ENCODE assay signal across 8 mouse cellular contexts in the genomic region with DNA sequence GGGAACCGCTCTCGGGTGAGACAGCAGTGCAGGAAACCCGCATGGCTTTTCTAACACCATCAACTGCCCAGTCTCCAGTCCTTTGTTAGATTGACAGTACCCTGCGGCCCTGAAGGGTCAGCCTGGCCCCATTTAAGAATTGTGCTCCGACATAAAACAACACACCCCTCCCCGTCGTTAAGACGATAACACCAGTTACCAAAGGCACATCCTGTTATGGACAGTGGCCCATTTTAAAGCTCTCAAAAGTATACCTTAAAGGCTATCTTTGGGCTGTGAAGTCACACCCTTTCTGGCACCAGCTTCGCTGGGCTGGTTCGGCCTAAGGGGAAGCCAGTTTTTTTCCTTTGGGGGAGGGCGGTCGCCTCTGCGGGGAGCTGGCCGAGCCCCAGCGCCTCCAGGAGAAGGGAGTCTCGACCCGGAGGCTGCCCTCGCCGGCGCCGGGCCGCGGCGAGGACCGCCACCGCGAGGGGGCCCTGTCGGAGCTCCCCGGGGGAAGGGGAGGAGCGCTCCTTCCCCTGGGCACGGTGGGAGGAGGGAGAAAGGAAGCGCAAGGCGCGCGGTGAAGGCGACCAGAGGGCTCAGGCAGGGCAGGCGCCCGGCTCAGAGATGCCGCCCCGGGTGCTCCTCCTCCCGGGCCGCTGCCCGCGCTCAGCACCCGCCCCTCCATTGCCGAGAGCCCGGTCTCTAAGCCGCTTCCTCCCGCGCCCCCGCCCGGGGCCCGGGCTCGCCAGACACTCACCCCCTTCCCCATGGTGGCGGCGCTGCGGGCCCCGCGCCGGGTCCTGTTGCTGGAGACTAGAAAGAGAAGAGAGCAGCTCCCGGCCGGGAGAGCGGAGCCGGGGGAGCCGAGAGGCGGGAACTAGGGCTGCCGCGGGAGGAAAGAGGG. TPM values are rescaled to one million over a fixed set of nuclear protein-coding genes. Genes with fewer than 3 reads are reported as not detected.
A peak's percentile ranks its signal among the peaks of the same experiment; 100 is the strongest.
DNase-seq lines count a peak whose midpoint lies in the region; ATAC-seq and TF ChIP-seq lines count a peak whose summit lies in the region.

No protein-coding gene starts in this region.

- peak; percentile 65 for DNase-seq in left cerebral cortex, adult 11 months (ENCODE audit: low spot score)
- DNase-seq in left cerebral cortex, postnatal 36 days (ENCODE audit: low spot score in 2 of 2), result no peak
- DNase-seq in embryo, embryonic 9.5 days (ENCODE audit: extremely low spot score), result peak; percentile 86
- peak; percentile 79 for DNase-seq in kidney, adult 11 months
- peak; percentile 74 for DNase-seq in midbrain, postnatal 0 days (ENCODE audit: low spot score)
- peak; percentile 81 for DNase-seq in spleen, postnatal 36 days (ENCODE audit: low spot score in 2 of 2)

- H3K36me3 ChIP-seq in limb, embryonic 15.5 days, result no peaks in the 10 kb centered on the region
- no peaks in the 10 kb centered on the region for H3K36me3 ChIP-seq in midbrain, postnatal 0 days (ENCODE audit: insufficient read depth, low read length)

- peak; percentile 66 for TF ChIP-seq CTCF in midbrain, postnatal 0 days (IDR thresholded peaks at IDR 0.05)

- no peaks in the 10 kb centered on the region for H3K27me3 ChIP-seq in limb, embryonic 15.5 days
- H3K27me3 ChIP-seq in midbrain, postnatal 0 days (ENCODE audit: insufficient read depth, low read length), result no peaks in the 10 kb centered on the region

- ATAC-seq in granulocyte monocyte progenitor cell, adult 5-6 weeks (replicated peaks; ENCODE audit: poor library complexity, severe bottlenecking), result peak; percentile 60
- ATAC-seq in limb, embryonic 15.5 days (ENCODE audit: insufficient number of reproducible peaks, low FRiP score, low TSS enrichment, low read depth), result peak; percentile 65
- peak; percentile 73 for ATAC-seq in midbrain, postnatal 0 days (ENCODE audit: low FRiP score)

- intact Hi-C loops in left cerebral cortex, postnatal 36 days (cut with DNase I), result loop anchor here (2.0 to 5.0 kb wide), 2 partner anchors 31 to 97 kb away; no protein-coding TSS in a partner anchor

- H3K27ac ChIP-seq in limb, embryonic 15.5 days, result peak overlapping the region; percentile 97
- peak overlapping the region; percentile 97 for H3K27ac ChIP-seq in midbrain, postnatal 0 days (ENCODE audit: low read depth, low read length)

- peak overlapping the region; percentile 92 for H3K4me3 ChIP-seq in limb, embryonic 15.5 days
- peak overlapping the region; percentile 96 for H3K4me3 ChIP-seq in midbrain, postnatal 0 days (ENCODE audit: low read depth, low read length)

- H3K4me2 ChIP-seq in limb, embryonic 15.5 days, result peak overlapping the region; percentile 89
- peak overlapping the region; percentile 83 for H3K4me2 ChIP-seq in midbrain, postnatal 0 days (ENCODE audit: low read depth, low read length, poor library complexity, severe bottlenecking)

- H3K9ac ChIP-seq in limb, embryonic 15.5 days, result peak overlapping the region; percentile 95
- peak overlapping the region; percentile 98 for H3K9ac ChIP-seq in midbrain, postnatal 0 days (replicated peaks; ENCODE audit: low read length, poor library complexity, severe bottlenecking)

- no peaks in the 10 kb centered on the region for H3K9me3 ChIP-seq in limb, embryonic 15.5 days
- H3K9me3 ChIP-seq in midbrain, postnatal 0 days (ENCODE audit: low read length), result no peaks in the 10 kb centered on the region

- under 1% methylated on average over 53 of the region's 68 CpGs for whole genome bisulfite sequencing in limb, embryonic 15.5 days
- WGBS in midbrain, postnatal 0 days, result 1% methylated on average over 38 of the region's 68 CpGs

- H3K4me1 ChIP-seq in limb, embryonic 15.5 days, result peaks cover 49% of the 10 kb centered on the region
- H3K4me1 ChIP-seq in midbrain, postnatal 0 days (ENCODE audit: insufficient read depth, low read length), result peaks cover 21% of the 10 kb centered on the region

RNA-seq across cellular contexts. Expression of a gene that starts 0.6 kb away (rescaled TPM):
- 1,000 to 10,000 TPM; 1,016 to 1,239 TPM for total RNA-seq in left cerebral cortex, postnatal 36 days (2021)
- 82.1 and 82.6 TPM in 2 replicates for total RNA-seq in granulocyte monocyte progenitor cell, adult 5-6 weeks (2014; fragmentation: Nextera tagmentation)
- total RNA-seq in granulocyte monocyte progenitor cell, adult 5-6 weeks (2017), result 118 and 122 TPM in 2 replicates
- 63.5 and 78.0 TPM in 2 replicates for polyA plus RNA-seq in limb, embryonic 15.5 days (2015; fragmentation: Nextera tagmentation; extraction: Ambion mirVana)
- 211 and 235 TPM in 2 replicates for total RNA-seq in midbrain, postnatal 0 days (2014; rRNA removed)
- 54.7 and 56.7 TPM in 2 replicates for polyA plus RNA-seq in midbrain, postnatal 0 days (2015; fragmentation: Nextera tagmentation; extraction: Ambion mirVana)

Comparison
In these comparisons a context has a peak if more than half of its experiments do, and no peak if none do; other contexts are left out.
1. DNase-seq: peak in left cerebral cortex, adult 11 months (single experiment), embryo, embryonic 9.5 days (single experiment), kidney, adult 11 months (single experiment), midbrain, postnatal 0 days (single experiment) and spleen, postnatal 36 days (2 of 2); none in left cerebral cortex, postnatal 36 days (0 of 2).
2. Peak in every context shown above with its lines, with median percentiles within 50 percentile points of each other: ATAC-seq.